Mouse (Mus musculus): ENCODE results near the gene Fam78b. TPM values are rescaled to one million over a fixed set of nuclear protein-coding genes. Genes with fewer than 3 reads are reported as not detected.

The Fam78b gene
- total and polyA plus RNA-seq, 2 experiments from 2014 or later = 11.7 to 24.5 TPM

DNA sequence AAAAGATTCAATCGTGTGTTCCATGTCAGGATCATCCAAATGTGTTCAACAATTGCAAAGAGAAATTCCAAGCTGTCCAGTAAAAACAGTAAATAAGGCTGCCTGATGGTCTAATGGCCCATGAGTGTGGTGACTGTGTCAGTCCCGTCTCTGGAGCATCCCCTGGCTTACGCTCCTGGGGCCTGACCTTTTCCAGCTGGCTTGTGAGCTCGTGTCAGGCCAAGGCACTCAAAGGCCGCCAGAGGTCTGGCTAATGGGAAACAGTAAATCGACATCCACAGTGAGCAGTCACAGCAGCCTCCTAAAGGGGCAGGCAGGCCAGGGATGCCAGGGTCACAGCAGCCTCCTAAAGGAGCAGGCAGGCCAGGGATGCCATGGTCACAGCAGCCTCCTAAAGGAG is 10.1 kb downstream of the Fam78b start:
- Histone ChIP-seq H3K27ac (ENCODE audit: low read depth, low read length) (no peak overlapping the region), H3K4me1 (ENCODE audit: insufficient read depth) (no peaks in the 10 kb centered on the region; the same call in 1 of the 2 replicates), H3K9ac (no peak overlapping the region), H3K9me3 (ENCODE audit: low read length) (no peaks in the 10 kb centered on the region), H3K4me3 (ENCODE audit: low read depth, low read length) (no peak overlapping the region), H3K4me2 (ENCODE audit: low read depth) (no peak overlapping the region), H3K27me3 (ENCODE audit: insufficient read depth, low read length) (no peaks in the 10 kb centered on the region), H3K36me3 (ENCODE audit: insufficient read depth) (no peaks in the 10 kb centered on the region)
- no peak for DNase-seq
- 52% methylated on average over 6 of the region's 6 CpGs for WGBS
- TF ChIP-seq CTCF (IDR thresholded peaks at IDR 0.05; ENCODE audit: low read depth) = no peak
- no peak for ATAC-seq

DNA sequence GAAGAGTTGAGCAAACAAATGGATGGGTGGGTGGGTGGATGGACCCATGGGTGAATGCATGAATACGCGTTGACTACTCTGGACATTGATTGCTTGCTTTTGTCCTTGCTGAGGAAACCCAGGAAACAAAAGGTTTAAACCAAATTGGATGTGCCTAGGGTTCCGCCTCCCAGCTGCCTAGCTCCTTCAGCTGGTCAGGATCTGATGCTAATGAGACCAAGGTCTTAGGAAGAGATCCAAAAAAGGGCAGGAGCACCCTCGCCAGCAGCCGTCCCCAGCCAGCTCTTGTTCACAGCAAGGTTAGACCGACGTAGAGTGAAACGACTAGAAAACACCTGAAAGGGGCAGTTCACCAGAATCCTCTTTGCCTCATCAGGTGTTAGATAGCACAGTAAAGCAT is 11.4 kb downstream of the Fam78b start:
- H3K27ac ChIP-seq (ENCODE audit: low read depth, low read length) = no peak overlapping the region
- DNase-seq (no peak), ATAC-seq (no peak)
- H3K4me3 ChIP-seq (ENCODE audit: low read depth, low read length) = no peak overlapping the region
- no peaks in the 10 kb centered on the region for H3K27me3 ChIP-seq (ENCODE audit: insufficient read depth, low read length)
- H3K36me3 ChIP-seq (ENCODE audit: insufficient read depth) = no peaks in the 10 kb centered on the region
- H3K9me3 ChIP-seq (ENCODE audit: low read length) = no peaks in the 10 kb centered on the region
- no peaks in the 10 kb centered on the region; the same call in 1 of the 2 replicates for H3K4me1 ChIP-seq (ENCODE audit: insufficient read depth)
- H3K9ac ChIP-seq = no peak overlapping the region
- 38% methylated on average over 8 of the region's 8 CpGs for WGBS
- no peak for TF ChIP-seq CTCF (IDR thresholded peaks at IDR 0.05; ENCODE audit: low read depth)
- H3K4me2 ChIP-seq (ENCODE audit: low read depth) = no peak overlapping the region

DNA sequence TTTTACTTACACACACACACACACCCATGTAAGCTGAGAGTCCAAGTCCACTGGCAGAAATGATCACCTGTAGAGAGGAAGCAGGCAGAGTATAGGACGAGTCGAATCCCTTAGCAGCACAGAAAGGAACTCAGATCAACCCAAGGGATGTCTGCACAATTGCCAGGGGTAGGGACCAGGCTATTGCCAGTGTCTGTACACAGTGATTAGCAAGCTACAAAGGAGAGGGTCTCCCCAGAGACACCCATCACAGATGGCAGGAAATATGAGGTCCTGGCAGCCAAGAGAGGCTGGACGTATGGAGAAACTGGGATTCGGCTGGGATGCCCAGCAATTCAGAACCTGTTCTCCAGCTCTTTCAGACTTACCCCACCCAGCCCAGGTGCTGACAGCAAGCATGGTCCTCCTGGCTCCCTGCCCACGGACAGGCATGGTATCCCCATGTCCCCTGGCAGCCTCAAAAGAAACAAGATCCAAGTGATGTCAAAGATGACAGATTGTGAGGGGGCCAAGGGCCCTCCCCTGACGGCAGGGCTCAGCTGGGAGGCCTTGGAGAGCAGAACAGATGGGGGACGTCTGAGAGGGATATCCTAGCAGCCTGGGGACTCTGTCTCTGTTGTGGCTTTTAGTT is 12.1 kb downstream of the Fam78b start:
- peak overlapping the region; percentile 40; the same call in 1 of the 2 replicates for H3K27ac ChIP-seq (ENCODE audit: low read depth, low read length)
- H3K4me3 ChIP-seq (ENCODE audit: low read depth, low read length) = no peak overlapping the region
- TF ChIP-seq CTCF (IDR thresholded peaks at IDR 0.05; ENCODE audit: low read depth) = no peak
- 30% methylated on average over 7 of the region's 7 CpGs for WGBS
- DNase-seq (peak; percentile 55), ATAC-seq (peak; percentile 92)
- no peak overlapping the region for H3K9ac ChIP-seq
- no peak overlapping the region for H3K4me2 ChIP-seq (ENCODE audit: low read depth)
- no peaks in the 10 kb centered on the region for H3K9me3 ChIP-seq (ENCODE audit: low read length)
- no peaks in the 10 kb centered on the region; the same call in 1 of the 2 replicates for H3K4me1 ChIP-seq (ENCODE audit: insufficient read depth)
- no peaks in the 10 kb centered on the region for H3K36me3 ChIP-seq (ENCODE audit: insufficient read depth)
- no peaks in the 10 kb centered on the region for H3K27me3 ChIP-seq (ENCODE audit: insufficient read depth, low read length)

DNA sequence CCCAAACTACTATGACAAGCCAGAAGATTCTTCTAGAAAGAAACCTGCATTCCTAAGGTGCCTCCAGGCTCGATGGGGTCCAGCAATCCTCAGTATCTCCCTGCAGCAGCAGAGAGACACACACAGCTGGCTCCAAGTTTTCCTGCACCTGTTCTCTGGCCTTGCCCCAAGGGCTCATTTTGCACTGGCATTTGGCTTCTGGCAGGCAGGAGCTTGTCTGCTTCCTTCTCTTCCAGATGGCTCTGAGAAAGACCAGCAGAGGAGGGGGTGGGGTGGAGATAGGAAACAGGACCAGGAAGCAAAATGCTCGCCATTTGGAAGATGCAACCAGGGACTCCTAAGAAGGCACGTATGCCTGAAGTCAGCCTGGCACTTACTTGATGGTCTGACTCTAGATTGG is 15.1 kb downstream of the Fam78b start:
- Histone ChIP-seq H3K27me3 (ENCODE audit: insufficient read depth, low read length) (no peaks in the 10 kb centered on the region), H3K9me3 (ENCODE audit: low read length) (no peaks in the 10 kb centered on the region), H3K4me3 (ENCODE audit: low read depth, low read length) (no peak overlapping the region), H3K4me1 (ENCODE audit: insufficient read depth) (no peaks in the 10 kb centered on the region; the same call in 1 of the 2 replicates), H3K9ac (no peak overlapping the region), H3K4me2 (ENCODE audit: low read depth) (no peak overlapping the region), H3K27ac (ENCODE audit: low read depth, low read length) (no peak overlapping the region), H3K36me3 (ENCODE audit: insufficient read depth) (no peaks in the 10 kb centered on the region)
- DNase-seq (no peak), ATAC-seq (no peak)
- 63% methylated on average over 3 of the region's 3 CpGs for whole genome bisulfite sequencing
- TF ChIP-seq CTCF (IDR thresholded peaks at IDR 0.05; ENCODE audit: low read depth) = no peak

DNA sequence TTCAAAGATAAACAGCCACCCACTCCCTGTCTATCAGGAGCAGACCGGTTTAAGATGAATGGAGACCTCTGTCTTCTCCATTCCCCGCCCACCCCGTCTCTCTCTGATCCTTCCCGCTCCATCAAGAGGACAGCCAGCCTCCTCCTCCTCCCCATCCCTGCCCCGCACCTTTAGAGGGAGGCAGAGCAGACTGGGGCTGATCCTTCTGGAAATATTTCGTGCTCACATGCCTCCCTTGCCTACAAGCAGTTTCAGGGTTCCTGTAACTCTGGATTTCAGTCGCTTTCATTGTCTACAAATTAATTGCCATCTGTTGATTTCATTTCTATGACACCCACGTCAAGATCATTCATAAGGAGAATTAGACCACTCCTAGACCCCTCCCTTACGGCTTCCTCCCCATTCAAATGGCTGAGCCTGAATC is 20.8 kb downstream of the Fam78b start:
- no peaks in the 10 kb centered on the region for H3K27me3 ChIP-seq (ENCODE audit: insufficient read depth, low read length)
- H3K4me2 ChIP-seq (ENCODE audit: low read depth) = peak overlapping the region; percentile 21
- no peak for TF ChIP-seq CTCF (IDR thresholded peaks at IDR 0.05; ENCODE audit: low read depth)
- no peaks in the 10 kb centered on the region for H3K9me3 ChIP-seq (ENCODE audit: low read length)
- no peaks in the 10 kb centered on the region for H3K36me3 ChIP-seq (ENCODE audit: insufficient read depth)
- ATAC-seq = peak; percentile 84
- 29% methylated on average over 9 of the region's 9 CpGs for WGBS
- H3K9ac ChIP-seq = no peak overlapping the region
- H3K4me1 ChIP-seq (ENCODE audit: insufficient read depth) = peaks cover 7% of the 10 kb centered on the region; the same call in 1 of the 2 replicates
- peak overlapping the region; percentile 71 for H3K27ac ChIP-seq (ENCODE audit: low read depth, low read length)
- no peak overlapping the region for H3K4me3 ChIP-seq (ENCODE audit: low read depth, low read length)
- peak; percentile 50 for DNase-seq

DNA sequence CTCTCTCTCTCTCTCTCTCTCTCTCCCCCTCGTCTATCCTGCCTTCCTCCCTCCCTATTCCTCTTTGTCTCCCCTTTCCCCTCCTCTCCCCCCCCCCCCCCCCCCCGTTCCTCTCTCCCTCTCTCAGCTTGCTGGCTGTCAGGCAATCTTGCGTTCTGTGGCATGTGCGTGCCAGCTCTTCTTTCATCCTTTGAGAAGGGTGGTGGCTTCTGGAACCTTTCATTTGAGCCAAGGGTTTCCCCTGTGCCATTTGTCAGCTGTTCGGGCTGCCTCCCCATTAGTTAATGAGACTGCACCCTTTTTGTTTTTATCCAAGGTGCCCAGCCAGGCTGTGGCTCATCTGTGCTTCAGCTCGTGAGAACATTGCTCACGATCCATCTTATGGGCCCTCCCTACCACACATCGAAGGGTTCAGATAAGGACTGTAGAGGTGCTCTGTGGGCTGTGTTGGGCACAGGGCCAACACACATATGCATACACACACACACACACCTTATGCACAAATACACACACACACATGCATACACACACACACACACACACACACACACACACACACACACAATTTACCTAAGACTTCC is 21.4 kb downstream of the Fam78b start:
- TF ChIP-seq CTCF (IDR thresholded peaks at IDR 0.05; ENCODE audit: low read depth) = no peak
- H3K27me3 ChIP-seq (ENCODE audit: insufficient read depth, low read length) = no peaks in the 10 kb centered on the region
- H3K4me3 ChIP-seq (ENCODE audit: low read depth, low read length) = no peak overlapping the region
- peak overlapping the region; percentile 21; the same call in 1 of the 2 replicates for H3K4me2 ChIP-seq (ENCODE audit: low read depth)
- DNase-seq (peak; percentile 50), ATAC-seq (peak; percentile 74)
- H3K27ac ChIP-seq (ENCODE audit: low read depth, low read length) = peak overlapping the region; percentile 55; the same call in 1 of the 2 replicates
- WGBS = 16% methylated on average over 7 of the region's 8 CpGs
- peaks cover under 1% of the 10 kb centered on the region; the same call in 1 of the 2 replicates for H3K9me3 ChIP-seq (ENCODE audit: low read length)
- peaks cover 7% of the 10 kb centered on the region; the same call in 1 of the 2 replicates for H3K4me1 ChIP-seq (ENCODE audit: insufficient read depth)
- H3K9ac ChIP-seq = no peak overlapping the region
- H3K36me3 ChIP-seq (ENCODE audit: insufficient read depth) = peaks cover 4% of the 10 kb centered on the region; the same call in 1 of the 2 replicates

DNA sequence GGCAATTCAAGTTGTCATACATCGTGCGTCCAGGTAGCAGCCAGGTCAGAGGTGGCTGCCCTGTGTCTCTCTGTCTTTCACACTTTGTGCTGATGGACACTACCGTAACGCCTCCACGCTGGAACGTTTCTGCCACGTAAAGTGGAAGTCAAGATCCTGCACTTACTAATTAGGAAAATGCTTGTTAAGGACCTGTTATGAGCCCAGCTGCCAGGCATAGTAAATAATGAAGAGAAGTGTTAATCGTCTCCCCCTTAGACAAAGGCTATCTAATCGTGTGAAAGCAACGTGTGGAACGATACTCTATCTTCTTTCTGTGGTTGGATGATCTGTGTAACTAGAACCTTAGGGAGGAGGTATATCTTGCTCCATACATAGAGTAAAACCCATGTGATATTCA is 22.6 kb downstream of the Fam78b start:
- H3K9ac ChIP-seq = no peak overlapping the region
- DNase-seq (no peak), ATAC-seq (no peak)
- H3K4me3 ChIP-seq (ENCODE audit: low read depth, low read length) = no peak overlapping the region
- peaks cover 4% of the 10 kb centered on the region; the same call in 1 of the 2 replicates for H3K36me3 ChIP-seq (ENCODE audit: insufficient read depth)
- H3K4me2 ChIP-seq (ENCODE audit: low read depth) = no peak overlapping the region
- H3K27me3 ChIP-seq (ENCODE audit: insufficient read depth, low read length) = no peaks in the 10 kb centered on the region
- no peak overlapping the region for H3K27ac ChIP-seq (ENCODE audit: low read depth, low read length)
- peaks cover 5% of the 10 kb centered on the region; the same call in 1 of the 2 replicates for H3K9me3 ChIP-seq (ENCODE audit: low read length)
- WGBS = 51% methylated on average over 11 of the region's 11 CpGs
- TF ChIP-seq CTCF (IDR thresholded peaks at IDR 0.05; ENCODE audit: low read depth) = no peak
- peaks cover 7% of the 10 kb centered on the region; the same call in 1 of the 2 replicates for H3K4me1 ChIP-seq (ENCODE audit: insufficient read depth)
